Mouse (Mus musculus) lung, adult 2 months (tissue): ENCODE results near the gene St7l.

Source experiments
- CTCF ChIP-seq: fragments of 200-500 bp; IDR thresholded peaks from 2 replicates; pipeline ENCODE4 v1.5.1; 2011; ENCODE audit warnings: mild to moderate bottlenecking, low read length, control low read depth; ENCODE audit not compliant: insufficient read depth
- POLR2A ChIP-seq: fragments of 200-500 bp; IDR thresholded peaks from 2 replicates; pipeline ENCODE4 v1.6.1; 2011; ENCODE audit warnings: low read depth, mild to moderate bottlenecking, control low read depth, low read length, borderline replicate concordance; ENCODE audit errors: extremely low read depth

GRCm38 (mm10) chr3:104905389-104905788 is 41.6 kb downstream of the St7l start:
- TF ChIP-seq POLR2A (no peak), CTCF (no peak)
